Mouse (Mus musculus): ENCODE measurements around the gene Chm.

Gene Chm

GRCm38 (mm10) chrX:113076053-113076452, 109.3 kb downstream of the Chm start:
- TF ChIP-seq POU5F1 (IDR thresholded peaks at IDR 0.05; ENCODE audit: borderline replicate concordance, low read length), result no peak
- no peak for TF ChIP-seq CTCF (conservative IDR thresholded peaks at IDR 0.05; ENCODE audit: low read length)
- TF ChIP-seq NANOG (IDR thresholded peaks at IDR 0.05; ENCODE audit: borderline replicate concordance, low read length), result no peak
- Histone ChIP-seq H3K4me1 (replicated peaks; ENCODE audit: low read depth, low read length) (no peaks in the 10 kb centered on the region), H3K36me3 (ENCODE audit: insufficient read depth, low read length) (no peaks in the 10 kb centered on the region), H3K27me3 (ENCODE audit: insufficient read depth, low read length) (no peaks in the 10 kb centered on the region), H3K9me3 (ENCODE audit: low read length) (no peaks in the 10 kb centered on the region), H3K4me3 (replicated peaks; ENCODE audit: low read length) (no peak overlapping the region)

GRCm38 (mm10) chrX:113074823-113075222, 110.5 kb downstream of the Chm start:
- TF ChIP-seq CTCF (conservative IDR thresholded peaks at IDR 0.05; ENCODE audit: low read length) (no peak), POU5F1 (IDR thresholded peaks at IDR 0.05; ENCODE audit: borderline replicate concordance, low read length) (no peak), NANOG (IDR thresholded peaks at IDR 0.05; ENCODE audit: borderline replicate concordance, low read length) (no peak)
- Histone ChIP-seq H3K9me3 (ENCODE audit: low read length) (no peaks in the 10 kb centered on the region), H3K4me1 (replicated peaks; ENCODE audit: low read depth, low read length) (no peaks in the 10 kb centered on the region)

GRCm38 (mm10) chrX:113003621-113004020, 181.7 kb downstream of the Chm start:
- Histone ChIP-seq H3K9me3 (ENCODE audit: low read length) (no peaks in the 10 kb centered on the region), H3K4me3 (replicated peaks; ENCODE audit: low read length) (no peak overlapping the region), H3K27me3 (ENCODE audit: insufficient read depth, low read length) (no peaks in the 10 kb centered on the region), H3K4me1 (replicated peaks; ENCODE audit: low read depth, low read length) (no peaks in the 10 kb centered on the region), H3K36me3 (ENCODE audit: insufficient read depth, low read length) (no peaks in the 10 kb centered on the region)
- TF ChIP-seq POU5F1 (IDR thresholded peaks at IDR 0.05; ENCODE audit: borderline replicate concordance, low read length) (no peak), NANOG (IDR thresholded peaks at IDR 0.05; ENCODE audit: borderline replicate concordance, low read length) (no peak), CTCF (conservative IDR thresholded peaks at IDR 0.05; ENCODE audit: low read length) (no peak)

More at GRCm38 (mm10) chrX:113074823-113075222, 110.5 kb downstream of the Chm start:
- Histone ChIP-seq H3K36me3 (ENCODE audit: insufficient read depth, low read length) (no peaks in the 10 kb centered on the region), H3K27me3 (ENCODE audit: insufficient read depth, low read length) (no peaks in the 10 kb centered on the region), H3K4me3 (replicated peaks; ENCODE audit: low read length) (no peak overlapping the region)

GRCm38 (mm10) chrX:113002192-113002591, 183.1 kb downstream of the Chm start:
- no peaks in the 10 kb centered on the region for H3K36me3 ChIP-seq (ENCODE audit: insufficient read depth, low read length)
- H3K27me3 ChIP-seq (ENCODE audit: insufficient read depth, low read length), result no peaks in the 10 kb centered on the region
- no peak overlapping the region for H3K4me3 ChIP-seq (replicated peaks; ENCODE audit: low read length)
- H3K4me1 ChIP-seq (replicated peaks; ENCODE audit: low read depth, low read length), result no peaks in the 10 kb centered on the region
- TF ChIP-seq CTCF (conservative IDR thresholded peaks at IDR 0.05; ENCODE audit: low read length) (no peak), NANOG (IDR thresholded peaks at IDR 0.05; ENCODE audit: borderline replicate concordance, low read length) (no peak), POU5F1 (IDR thresholded peaks at IDR 0.05; ENCODE audit: borderline replicate concordance, low read length) (no peak)
- no peaks in the 10 kb centered on the region for H3K9me3 ChIP-seq (ENCODE audit: low read length)

All from E14TG2a.4 (cell line).